Mouse (Mus musculus): ENCODE results near the gene Hoxd8.

DNA sequence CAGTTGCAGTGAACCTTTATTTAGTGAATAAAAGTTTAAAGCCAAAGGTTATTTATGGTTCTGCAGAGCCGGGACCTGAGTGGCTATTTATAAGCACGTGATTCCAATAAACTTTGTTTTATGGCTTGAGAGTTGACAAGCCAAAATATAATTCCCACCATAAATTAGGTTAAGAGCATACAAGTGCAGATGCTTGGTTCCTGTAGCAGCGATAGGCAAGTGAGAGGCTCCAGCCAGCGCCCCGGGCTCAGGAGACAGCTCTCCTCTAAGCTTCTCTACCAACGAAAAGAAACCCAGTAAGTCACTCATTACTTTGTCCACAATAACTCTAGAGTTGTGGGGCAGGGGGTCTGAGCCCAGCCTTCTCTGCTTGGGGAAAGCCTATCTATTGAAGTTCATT, 17.5 kb downstream of the Hoxd8 start:
- TF ChIP-seq CTCF (IDR thresholded peaks at IDR 0.05; ENCODE audit: low read depth) (no peak), EP300 (IDR thresholded peaks at IDR 0.05; ENCODE audit: low read depth) (no peak)

All from liver, embryonic 14.5 days (tissue).